Mouse (Mus musculus): ENCODE results near the gene Slc38a9.
A peak's percentile ranks its signal among the peaks of the same experiment; 100 is the strongest.

The Slc38a9 gene

GRCm38 (mm10) chr13:112770528-112771328 lies 110.2 kb downstream of the Slc38a9 start:
- DNase-seq (ENCODE audit: low spot score): peak; percentile 53

GRCm38 (mm10) chr13:112771447-112772208 lies 111.1 kb downstream of the Slc38a9 start:
- DNase-seq (ENCODE audit: low spot score): no peak

GRCm38 (mm10) chr13:112772252-112772651 lies 111.7 kb downstream of the Slc38a9 start:
- DNase-seq (ENCODE audit: low spot score): no peak

GRCm38 (mm10) chr13:112772861-112773260 lies 112.3 kb downstream of the Slc38a9 start:
- DNase-seq (ENCODE audit: low spot score): no peak

- DNase-seq (ENCODE audit: low spot score): no peak
Measured at GRCm38 (mm10) chr13:112773991-112774675, 113.6 kb downstream of the Slc38a9 start.

- no peak for DNase-seq (ENCODE audit: low spot score)
Measured at GRCm38 (mm10) chr13:112775856-112776255, 115.3 kb downstream of the Slc38a9 start.

GRCm38 (mm10) chr13:112778407-112778806 lies 117.9 kb downstream of the Slc38a9 start:
- DNase-seq (ENCODE audit: low spot score): no peak

GRCm38 (mm10) chr13:112785305-112785704 lies 124.8 kb downstream of the Slc38a9 start:
- DNase-seq (ENCODE audit: low spot score): no peak

- no peak for DNase-seq (ENCODE audit: low spot score)
Measured at GRCm38 (mm10) chr13:112786142-112786541, 125.6 kb downstream of the Slc38a9 start.

GRCm38 (mm10) chr13:112786942-112787533 lies 126.5 kb downstream of the Slc38a9 start:
- DNase-seq (ENCODE audit: low spot score): no peak

Data from ovary, adult 18-20 months (tissue).